ENCODE assay signal across 9 mouse cellular contexts in genomic region chr13:74363176-74363858, GRCm38 (mm10). TPM values are rescaled to one million over a fixed set of nuclear protein-coding genes. Genes with fewer than 3 reads are reported as not detected.
DNase-seq lines count a peak whose midpoint lies in the region; ATAC-seq and TF ChIP-seq lines count a peak whose summit lies in the region.
"Had no signal": no experiment of that assay in that cellular context is flagged by ENCODE, and none has a peak within 500 bp of the region (broad histone marks: within the 10 kb centered on the region; RNA-seq: fewer than 3 reads in every experiment).

No protein-coding gene starts in this region.

- TF ChIP-seq CTCF in stomach, postnatal 0 days (IDR thresholded peaks at IDR 0.05; ENCODE audit: low read depth) = no peak

- H3K36me3 ChIP-seq in neural tube, embryonic 11.5 days (ENCODE audit: control insufficient read depth, insufficient read depth, low read length) = peaks cover 3% of the 10 kb centered on the region; the same call in 1 of the 2 replicates
- peaks cover 22% of the 10 kb centered on the region for H3K36me3 ChIP-seq in kidney, embryonic 14.5 days (ENCODE audit: control insufficient read depth, insufficient read depth, low read length)
- no peaks in the 10 kb centered on the region for H3K36me3 ChIP-seq in stomach, postnatal 0 days (ENCODE audit: control insufficient read depth, insufficient read depth, low read length)

- no peak overlapping the region for H3K9ac ChIP-seq in neural tube, embryonic 11.5 days (ENCODE audit: low read length)
- H3K9ac ChIP-seq in kidney, embryonic 14.5 days (ENCODE audit: low read depth, low read length) = no peak overlapping the region
- no peak overlapping the region for H3K9ac ChIP-seq in stomach, postnatal 0 days (ENCODE audit: low read length)

- ATAC-seq in neural tube, embryonic 11.5 days (ENCODE audit: insufficient read depth, low FRiP score, low TSS enrichment) = peak; percentile 20; the same call in 1 of the 2 replicates
- 0 out of 2 replicates have a peak, but pooled peaks have one; percentile 36 for ATAC-seq in kidney, embryonic 14.5 days (ENCODE audit: low FRiP score, low TSS enrichment)
- ATAC-seq in stomach, postnatal 0 days (ENCODE audit: low FRiP score, low TSS enrichment) = peak; percentile 59; the same call in 1 of the 2 replicates

- no peaks in the 10 kb centered on the region for H3K4me1 ChIP-seq in neural tube, embryonic 11.5 days (ENCODE audit: control insufficient read depth, insufficient read depth, low read length)
- no peaks in the 10 kb centered on the region for H3K4me1 ChIP-seq in kidney, embryonic 14.5 days (ENCODE audit: control insufficient read depth, insufficient read depth, low read length)
- H3K4me1 ChIP-seq in stomach, postnatal 0 days (replicated peaks; ENCODE audit: control insufficient read depth, insufficient read depth) = no peaks in the 10 kb centered on the region

- WGBS in neural tube, embryonic 11.5 days = 90% methylated on average over 13 of the region's 13 CpGs
- 90% methylated on average over 13 of the region's 13 CpGs for WGBS in kidney, embryonic 14.5 days
- WGBS in stomach, postnatal 0 days = 81% methylated on average over 13 of the region's 13 CpGs

- TF ChIP-seq EP300 in stomach, postnatal 0 days (optimal IDR thresholded peaks at IDR 0.05) = no peak

- H3K27ac ChIP-seq in neural tube, embryonic 11.5 days (ENCODE audit: low read depth, low read length) = no peak overlapping the region
- no peak overlapping the region for H3K27ac ChIP-seq in kidney, embryonic 14.5 days (ENCODE audit: low read depth, low read length)
- H3K27ac ChIP-seq in stomach, postnatal 0 days (replicated peaks) = no peak overlapping the region

- no peaks in the 10 kb centered on the region for H3K27me3 ChIP-seq in neural tube, embryonic 11.5 days (ENCODE audit: control insufficient read depth, insufficient read depth, low read length)
- no peaks in the 10 kb centered on the region for H3K27me3 ChIP-seq in kidney, embryonic 14.5 days (ENCODE audit: control insufficient read depth, insufficient read depth, low read length)
- H3K27me3 ChIP-seq in stomach, postnatal 0 days (ENCODE audit: control insufficient read depth, insufficient read depth, low read length) = no peaks in the 10 kb centered on the region
- H3K27me3 ChIP-seq: CH12.LX had no signal

- H3K4me2 ChIP-seq in neural tube, embryonic 11.5 days (ENCODE audit: low read depth) = no peak overlapping the region
- H3K4me2 ChIP-seq in kidney, embryonic 14.5 days (replicated peaks; ENCODE audit: low read depth, low read length) = no peak overlapping the region
- no peak overlapping the region for H3K4me2 ChIP-seq in stomach, postnatal 0 days (replicated peaks; ENCODE audit: low read depth)

- no peak overlapping the region for H3K4me3 ChIP-seq in neural tube, embryonic 11.5 days (ENCODE audit: low read depth, low read length)
- no peak overlapping the region for H3K4me3 ChIP-seq in kidney, embryonic 14.5 days (ENCODE audit: low read length)
- no peak overlapping the region for H3K4me3 ChIP-seq in stomach, postnatal 0 days (ENCODE audit: low read depth, low read length)

- peak; percentile 18 for DNase-seq in cerebellum, adult 9-11 months
- DNase-seq in cerebellum, postnatal 4 days (ENCODE audit: low spot score in 2 of 2) = no peak
- no peak for DNase-seq in neural tube, embryonic 11.5 days (ENCODE audit: low spot score)
- DNase-seq in neural tube, embryonic 10.5 days (ENCODE audit: extremely low spot score, low spot score) = no peak
- no peak for DNase-seq in stomach, postnatal 0 days (ENCODE audit: low spot score)
- no peak for DNase-seq in testis, postnatal 10 days (ENCODE audit: low spot score)
- DNase-seq in thymus, postnatal 10 days (ENCODE audit: low spot score in 2 of 2) = no peak

- no peaks in the 10 kb centered on the region for H3K9me3 ChIP-seq in neural tube, embryonic 11.5 days (ENCODE audit: control insufficient read depth, low read length)
- H3K9me3 ChIP-seq in kidney, embryonic 14.5 days (ENCODE audit: control insufficient read depth, low read length) = no peaks in the 10 kb centered on the region
- H3K9me3 ChIP-seq in stomach, postnatal 0 days (ENCODE audit: control insufficient read depth, low read length) = no peaks in the 10 kb centered on the region

RNA-seq across cellular contexts. Expression of gene Lrrc14b, which starts 0.5 kb away (rescaled TPM):
- not detected in 2 replicates for polyA plus RNA-seq in neural tube, embryonic 11.5 days (2014; fragmentation: Nextera tagmentation; extraction: Ambion mirVana)
- polyA plus RNA-seq in kidney, embryonic 14.5 days (2014; fragmentation: Nextera tagmentation; extraction: Ambion mirVana) = not detected in 2 replicates
- polyA plus RNA-seq in stomach, postnatal 0 days (2015; fragmentation: Nextera tagmentation; extraction: Ambion mirVana) = not detected in 2 replicates

RNA-seq across cellular contexts. Expression of gene Ccdc127, which starts 13.2 kb away (rescaled TPM):
- polyA plus RNA-seq in neural tube, embryonic 11.5 days (2014; fragmentation: Nextera tagmentation; extraction: Ambion mirVana) = 56.1 and 57.6 TPM in 2 replicates
- polyA plus RNA-seq in kidney, embryonic 14.5 days (2014; fragmentation: Nextera tagmentation; extraction: Ambion mirVana) = 53.2 and 55.5 TPM in 2 replicates
- 31.4 and 33.1 TPM in 2 replicates for polyA plus RNA-seq in stomach, postnatal 0 days (2015; fragmentation: Nextera tagmentation; extraction: Ambion mirVana)

RNA-seq across cellular contexts. Expression of gene Sdha, which starts 13.2 kb away (rescaled TPM):
- 228 and 255 TPM in 2 replicates for polyA plus RNA-seq in neural tube, embryonic 11.5 days (2014; fragmentation: Nextera tagmentation; extraction: Ambion mirVana)
- polyA plus RNA-seq in kidney, embryonic 14.5 days (2014; fragmentation: Nextera tagmentation; extraction: Ambion mirVana) = 162 and 268 TPM in 2 replicates
- polyA plus RNA-seq in stomach, postnatal 0 days (2015; fragmentation: Nextera tagmentation; extraction: Ambion mirVana) = 156 and 171 TPM in 2 replicates

RNA-seq across cellular contexts. Expression of gene Zfp72, which starts 27.3 kb away (rescaled TPM):
- polyA plus RNA-seq in neural tube, embryonic 11.5 days (2014; fragmentation: Nextera tagmentation; extraction: Ambion mirVana) = 4.0 and 5.8 TPM in 2 replicates
- polyA plus RNA-seq in kidney, embryonic 14.5 days (2014; fragmentation: Nextera tagmentation; extraction: Ambion mirVana) = 7.8 and 7.9 TPM in 2 replicates
- 1.7 and 2.3 TPM in 2 replicates for polyA plus RNA-seq in stomach, postnatal 0 days (2015; fragmentation: Nextera tagmentation; extraction: Ambion mirVana)

RNA-seq across cellular contexts. Expression of gene Ftl1-ps1, which starts 36.2 kb away (rescaled TPM):
- 72.9 and 74.4 TPM in 2 replicates for polyA plus RNA-seq in neural tube, embryonic 11.5 days (2014; fragmentation: Nextera tagmentation; extraction: Ambion mirVana)
- polyA plus RNA-seq in kidney, embryonic 14.5 days (2014; fragmentation: Nextera tagmentation; extraction: Ambion mirVana) = 59.8 and 61.6 TPM in 2 replicates
- 92.7 and 99.0 TPM in 2 replicates for polyA plus RNA-seq in stomach, postnatal 0 days (2015; fragmentation: Nextera tagmentation; extraction: Ambion mirVana)
